Mouse (Mus musculus) MEL (cell line): ENCODE measurements at regions not wholly inside any gene's neighbourhood (a gene's known extent, or its start where the extent isn't known, plus 50 kb on each side); places are given as distances from the start of the nearest gene placed in this dataset.

Experiments
- CHD2 ChIP-seq: IDR thresholded peaks from 2 replicates; pipeline ENCODE4 v1.6.1; 2011; ENCODE audit warnings: low read length, improper control_type of control experiment
- CTCF ChIP-seq, 3 experiments: IDR thresholded peaks in 2 of 3; conservative IDR thresholded peaks in 1 of 3; 2 replicates each; pipeline ENCODE4 v1.5.1; 2011 to 2012; ENCODE audit warnings: low read length in 3 of 3, low read depth in 2 of 3, mild to moderate bottlenecking in 2 of 3, improper control_type of control experiment in 1 of 3, inconsistent platforms in 1 of 3, mixed read lengths in 1 of 3, moderate library complexity in 1 of 3; ENCODE audit not compliant: control insufficient read depth in 1 of 3, insufficient read depth in 1 of 3, poor library complexity in 1 of 3, severe bottlenecking in 1 of 3
- ELF1 ChIP-seq: IDR thresholded peaks from 2 replicates; pipeline ENCODE4 v1.6.1; 2014; ENCODE audit warnings: low read depth, mild to moderate bottlenecking, inconsistent platforms, low read length, improper control_type of control experiment, moderate library complexity
- GATA1 ChIP-seq: IDR thresholded peaks from 2 replicates; pipeline ENCODE4 v1.6.1; 2011; ENCODE audit warnings: low read depth, low read length, improper control_type of control experiment
- KAT2A ChIP-seq: conservative IDR thresholded peaks from 2 replicates; pipeline ENCODE4 v1.6.1; 2012; ENCODE audit warnings: low read depth, low read length, improper control_type of control experiment, inconsistent platforms
- MAX ChIP-seq: IDR thresholded peaks from 2 replicates; pipeline ENCODE4 v1.6.1; 2011; ENCODE audit warnings: low read length, improper control_type of control experiment
- MEF2A ChIP-seq: IDR thresholded peaks from 2 replicates; pipeline ENCODE4 v1.6.1; 2014; ENCODE audit warnings: low read depth, mild to moderate bottlenecking, inconsistent platforms, low read length, improper control_type of control experiment; ENCODE audit not compliant: poor library complexity, insufficient replicate concordance, severe bottlenecking; ENCODE audit errors: extremely low read depth
- NELFE ChIP-seq: IDR thresholded peaks from 2 replicates; pipeline ENCODE4 v1.6.1; 2011; ENCODE audit warnings: low read depth, low read length, improper control_type of control experiment
- POLR2A ChIP-seq, 2 experiments: IDR thresholded peaks; 2 replicates each; pipeline ENCODE4 v1.6.1; 2011 to 2012; ENCODE audit warnings: low read length in 2 of 2, mild to moderate bottlenecking in 2 of 2, control low read depth in 1 of 2, improper control_type of control experiment in 1 of 2, low read depth in 1 of 2, moderate library complexity in 1 of 2; ENCODE audit not compliant: control insufficient read depth in 1 of 2, insufficient read depth in 1 of 2, poor library complexity in 1 of 2
- USF1 ChIP-seq: IDR thresholded peaks from 2 replicates; pipeline ENCODE4 v1.6.1; 2014; ENCODE audit warnings: low read depth, mild to moderate bottlenecking, inconsistent platforms, low read length, improper control_type of control experiment, moderate library complexity

DNA sequence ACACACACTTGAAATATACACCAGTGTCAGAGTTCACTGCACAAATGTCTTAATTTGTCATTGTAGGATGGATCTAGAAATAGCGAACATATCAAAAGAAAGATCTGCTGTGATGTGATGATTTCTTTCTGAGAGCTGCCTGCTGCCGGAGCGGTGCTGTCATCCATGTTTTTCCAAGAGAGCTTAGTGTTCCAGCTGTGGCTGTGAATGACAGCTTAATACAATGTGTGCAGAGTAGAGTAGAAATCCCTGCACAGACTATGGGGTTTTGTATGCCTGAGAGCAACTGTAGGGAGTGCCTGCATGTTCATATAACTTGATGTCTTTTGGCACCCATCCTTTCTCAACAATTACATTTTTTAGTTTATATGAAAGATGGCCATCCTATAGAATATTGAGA lies 274.6 kb upstream of the Btbd3 start:
- TF ChIP-seq KAT2A (no peak), CHD2 (no peak), USF1 (no peak), MEF2A (no peak), CTCF (IDR thresholded peaks at IDR 0.05 in 2 of 3, conservative IDR thresholded peaks at IDR 0.05 in 1 of 3; ENCODE audit: control insufficient read depth in 1 of 3, insufficient read depth in 1 of 3, low read depth in 2 of 3, low read length in 3 of 3, poor library complexity in 1 of 3, severe bottlenecking in 1 of 3) (no peak), POLR2A (IDR thresholded peaks at IDR 0.05; ENCODE audit: control insufficient read depth in 1 of 2, insufficient read depth in 1 of 2, low read depth in 1 of 2, low read length in 2 of 2, poor library complexity in 1 of 2) (no peak), NELFE (no peak), ELF1 (no peak), MAX (no peak), GATA1 (no peak)
